Mouse (Mus musculus): Measurements from ENCODE around the gene Tlcd1. TPM values are rescaled to one million over a fixed set of nuclear protein-coding genes. Genes with fewer than 3 reads are reported as not detected.

Tlcd1 gene
- polyA plus RNA-seq, 1 experiment from 2014 or later = 9.9 TPM

- Histone ChIP-seq H3K4me1 (replicated peaks; ENCODE audit: control insufficient read depth, insufficient read depth, low read length) (peaks cover 8% of the 10 kb centered on the region), H3K9ac (ENCODE audit: low read length) (no peak overlapping the region), H3K4me2 (ENCODE audit: low read depth, low read length, severe bottlenecking) (no peak overlapping the region), H3K27ac (ENCODE audit: low read depth, low read length) (no peak overlapping the region), H3K9me3 (ENCODE audit: control insufficient read depth, low read length) (no peaks in the 10 kb centered on the region), H3K27me3 (ENCODE audit: control insufficient read depth, insufficient read depth, low read length) (0 out of 2 replicates have a peak, but pooled peaks cover 2% of the 10 kb centered on the region), H3K36me3 (ENCODE audit: control insufficient read depth, insufficient read depth, low read length) (no peaks in the 10 kb centered on the region), H3K4me3 (ENCODE audit: low read depth, low read length) (no peak overlapping the region)
- DNase-seq (ENCODE audit: low spot score) (no peak), ATAC-seq (replicated peaks; ENCODE audit: low FRiP score) (no peak)
- 61% methylated on average over 19 of the region's 19 CpGs for WGBS
These were observed 7.7 kb upstream of the Tlcd1 start for GRCm38 (mm10) chr11:78168541-78169468.

GRCm38 (mm10) chr11:78170306-78170705 is 6.2 kb upstream of the Tlcd1 start:
- no peak overlapping the region for H3K4me3 ChIP-seq (ENCODE audit: low read depth, low read length)
- no peak overlapping the region for H3K27ac ChIP-seq (ENCODE audit: low read depth, low read length)
- WGBS = 95% methylated on average over 15 of the region's 15 CpGs
- no peaks in the 10 kb centered on the region for H3K36me3 ChIP-seq (ENCODE audit: control insufficient read depth, insufficient read depth, low read length)
- no peak overlapping the region for H3K4me2 ChIP-seq (ENCODE audit: low read depth, low read length, severe bottlenecking)
- no peak for ATAC-seq (replicated peaks; ENCODE audit: low FRiP score)
- no peaks in the 10 kb centered on the region for H3K9me3 ChIP-seq (ENCODE audit: control insufficient read depth, low read length)
- DNase-seq (ENCODE audit: low spot score) = no peak
- H3K27me3 ChIP-seq (ENCODE audit: control insufficient read depth, insufficient read depth, low read length) = 0 out of 2 replicates have a peak, but pooled peaks cover 2% of the 10 kb centered on the region
- H3K9ac ChIP-seq (ENCODE audit: low read length) = no peak overlapping the region
- H3K4me1 ChIP-seq (replicated peaks; ENCODE audit: control insufficient read depth, insufficient read depth, low read length) = peaks cover 8% of the 10 kb centered on the region

GRCm38 (mm10) chr11:78171328-78171727 is 5.2 kb upstream of the Tlcd1 start:
- Histone ChIP-seq H3K4me1 (replicated peaks; ENCODE audit: control insufficient read depth, insufficient read depth, low read length) (no peaks in the 10 kb centered on the region), H3K9me3 (ENCODE audit: control insufficient read depth, low read length) (no peaks in the 10 kb centered on the region), H3K36me3 (ENCODE audit: control insufficient read depth, insufficient read depth, low read length) (no peaks in the 10 kb centered on the region), H3K27me3 (ENCODE audit: control insufficient read depth, insufficient read depth, low read length) (no peaks in the 10 kb centered on the region), H3K4me2 (ENCODE audit: low read depth, low read length, severe bottlenecking) (no peak overlapping the region), H3K4me3 (ENCODE audit: low read depth, low read length) (no peak overlapping the region), H3K27ac (ENCODE audit: low read depth, low read length) (no peak overlapping the region), H3K9ac (ENCODE audit: low read length) (no peak overlapping the region)
- no peak for ATAC-seq (replicated peaks; ENCODE audit: low FRiP score)
- no peak for DNase-seq (ENCODE audit: low spot score)
- 75% methylated on average over 4 of the region's 4 CpGs for WGBS

GRCm38 (mm10) chr11:78172034-78172747 is 4.3 kb upstream of the Tlcd1 start:
- Histone ChIP-seq H3K9ac (ENCODE audit: low read length) (no peak overlapping the region), H3K9me3 (ENCODE audit: control insufficient read depth, low read length) (no peaks in the 10 kb centered on the region), H3K4me3 (ENCODE audit: low read depth, low read length) (no peak overlapping the region), H3K27ac (ENCODE audit: low read depth, low read length) (no peak overlapping the region), H3K4me1 (replicated peaks; ENCODE audit: control insufficient read depth, insufficient read depth, low read length) (peaks cover 4% of the 10 kb centered on the region; the same call in 1 of the 2 replicates), H3K27me3 (ENCODE audit: control insufficient read depth, insufficient read depth, low read length) (no peaks in the 10 kb centered on the region), H3K4me2 (ENCODE audit: low read depth, low read length, severe bottlenecking) (no peak overlapping the region), H3K36me3 (ENCODE audit: control insufficient read depth, insufficient read depth, low read length) (no peaks in the 10 kb centered on the region)
- ATAC-seq (replicated peaks; ENCODE audit: low FRiP score) (no peak), DNase-seq (ENCODE audit: low spot score) (no peak)
- 82% methylated on average over 16 of the region's 16 CpGs for WGBS

GRCm38 (mm10) chr11:78172748-78173383 is 3.6 kb upstream of the Tlcd1 start:
- ATAC-seq (replicated peaks; ENCODE audit: low FRiP score) = no peak
- WGBS = 86% methylated on average over 19 of the region's 19 CpGs

GRCm38 (mm10) chr11:78174506-78174905 is 2.0 kb upstream of the Tlcd1 start:
- H3K4me3 ChIP-seq (ENCODE audit: low read depth, low read length) = no peak overlapping the region
- peaks cover 17% of the 10 kb centered on the region for H3K4me1 ChIP-seq (replicated peaks; ENCODE audit: control insufficient read depth, insufficient read depth, low read length)
- H3K36me3 ChIP-seq (ENCODE audit: control insufficient read depth, insufficient read depth, low read length) = no peaks in the 10 kb centered on the region
- no peak for ATAC-seq (replicated peaks; ENCODE audit: low FRiP score)
- no peaks in the 10 kb centered on the region for H3K9me3 ChIP-seq (ENCODE audit: control insufficient read depth, low read length)
- no peak for DNase-seq (ENCODE audit: low spot score)
- H3K27ac ChIP-seq (ENCODE audit: low read depth, low read length) = no peak overlapping the region
- H3K4me2 ChIP-seq (ENCODE audit: low read depth, low read length, severe bottlenecking) = no peak overlapping the region
- peak overlapping the region; percentile 3; the same call in 1 of the 2 replicates for H3K9ac ChIP-seq (ENCODE audit: low read length)
- no peaks in the 10 kb centered on the region for H3K27me3 ChIP-seq (ENCODE audit: control insufficient read depth, insufficient read depth, low read length)
- WGBS = 90% methylated on average over 3 of the region's 3 CpGs

More at GRCm38 (mm10) chr11:78172748-78173383, 3.6 kb upstream of the Tlcd1 start:
- Histone ChIP-seq H3K27me3 (ENCODE audit: control insufficient read depth, insufficient read depth, low read length) (no peaks in the 10 kb centered on the region), H3K9ac (ENCODE audit: low read length) (no peak overlapping the region), H3K4me3 (ENCODE audit: low read depth, low read length) (no peak overlapping the region), H3K27ac (ENCODE audit: low read depth, low read length) (no peak overlapping the region), H3K4me1 (replicated peaks; ENCODE audit: control insufficient read depth, insufficient read depth, low read length) (peaks cover 9% of the 10 kb centered on the region; the same call in 1 of the 2 replicates), H3K36me3 (ENCODE audit: control insufficient read depth, insufficient read depth, low read length) (no peaks in the 10 kb centered on the region), H3K4me2 (ENCODE audit: low read depth, low read length, severe bottlenecking) (no peak overlapping the region), H3K9me3 (ENCODE audit: control insufficient read depth, low read length) (no peaks in the 10 kb centered on the region)
- DNase-seq (ENCODE audit: low spot score) = no peak

- peak overlapping the region; percentile 26; the same call in 1 of the 2 replicates for H3K27ac ChIP-seq (ENCODE audit: low read depth, low read length)
- H3K9ac ChIP-seq (ENCODE audit: low read length) = peak overlapping the region; percentile 50; the same call in 1 of the 2 replicates
- H3K4me3 ChIP-seq (ENCODE audit: low read depth, low read length) = peak overlapping the region; percentile 54
- no peaks in the 10 kb centered on the region for H3K9me3 ChIP-seq (ENCODE audit: control insufficient read depth, low read length)
- 7% methylated on average over 9 of the region's 10 CpGs for WGBS
- H3K4me1 ChIP-seq (replicated peaks; ENCODE audit: control insufficient read depth, insufficient read depth, low read length) = peaks cover 22% of the 10 kb centered on the region
- H3K36me3 ChIP-seq (ENCODE audit: control insufficient read depth, insufficient read depth, low read length) = peaks cover 4% of the 10 kb centered on the region; the same call in 1 of the 2 replicates
- DNase-seq (ENCODE audit: low spot score) (no peak), ATAC-seq (replicated peaks; ENCODE audit: low FRiP score) (no peak; the same call in 1 of the 2 replicates)
- H3K27me3 ChIP-seq (ENCODE audit: control insufficient read depth, insufficient read depth, low read length) = no peaks in the 10 kb centered on the region
- H3K4me2 ChIP-seq (ENCODE audit: low read depth, low read length, severe bottlenecking) = peak overlapping the region; percentile 93; the same call in 1 of the 2 replicates
These were observed 625 bp upstream of the Tlcd1 start for GRCm38 (mm10) chr11:78175771-78176401.

GRCm38 (mm10) chr11:78176905-78177331 is 407 bp downstream of the Tlcd1 start:
- H3K4me2 ChIP-seq (ENCODE audit: low read depth, low read length, severe bottlenecking) = peak overlapping the region; percentile 93
- peak overlapping the region; percentile 14; the same call in 1 of the 2 replicates for H3K27ac ChIP-seq (ENCODE audit: low read depth, low read length)
- no peaks in the 10 kb centered on the region for H3K9me3 ChIP-seq (ENCODE audit: control insufficient read depth, low read length)
- ATAC-seq (replicated peaks; ENCODE audit: low FRiP score) (no peak), DNase-seq (ENCODE audit: low spot score) (no peak)
- no peaks in the 10 kb centered on the region for H3K27me3 ChIP-seq (ENCODE audit: control insufficient read depth, insufficient read depth, low read length)
- under 1% methylated on average over 23 of the region's 23 CpGs for WGBS
- peak overlapping the region; percentile 50 for H3K9ac ChIP-seq (ENCODE audit: low read length)
- peaks cover 4% of the 10 kb centered on the region for H3K36me3 ChIP-seq (ENCODE audit: control insufficient read depth, insufficient read depth, low read length)
- peaks cover 24% of the 10 kb centered on the region for H3K4me1 ChIP-seq (replicated peaks; ENCODE audit: control insufficient read depth, insufficient read depth, low read length)
- H3K4me3 ChIP-seq (ENCODE audit: low read depth, low read length) = peak overlapping the region; percentile 54
